13 mouse cellular contexts compared by ENCODE assay signal in genomic region chr5:133020116-133020515, GRCm38 (mm10).
"Had no signal": no experiment of that assay in that cellular context is flagged by ENCODE, and none has a peak within 500 bp of the region (broad histone marks: within the 10 kb centered on the region; RNA-seq: fewer than 3 reads in every experiment).

No protein-coding gene starts in this region.

- H3K4me3 ChIP-seq: limb, embryonic 13.5 days; midbrain, embryonic 10.5 days; myocyte; neural tube, embryonic 15.5 days had no signal

- H3K27me3 ChIP-seq: neural tube, embryonic 15.5 days had no signal

- DNase-seq: kidney, adult 8-10 months; kidney, postnatal 25 days; left cerebral cortex, postnatal 4 days; lung, adult 18-20 months; right cerebral cortex, postnatal 4 days; spleen, adult 18-20 months; thymus, adult 2 months; thymus, postnatal 25 days had no signal

- H3K27ac ChIP-seq: limb, embryonic 13.5 days; liver, embryonic 14.5 days; midbrain, embryonic 10.5 days; neural tube, embryonic 15.5 days had no signal

- H3K4me2 ChIP-seq: limb, embryonic 13.5 days; neural tube, embryonic 15.5 days had no signal

- H3K9ac ChIP-seq: limb, embryonic 13.5 days; liver, embryonic 14.5 days; neural tube, embryonic 15.5 days had no signal

- H3K9me3 ChIP-seq: midbrain, embryonic 10.5 days; neural tube, embryonic 15.5 days had no signal

- H3K4me1 ChIP-seq: limb, embryonic 13.5 days; midbrain, embryonic 10.5 days had no signal

- H3K36me3 ChIP-seq: limb, embryonic 13.5 days; midbrain, embryonic 10.5 days; neural tube, embryonic 15.5 days had no signal
